8 mouse cellular contexts compared by ENCODE assay signal in genomic region chr10:81342686-81343505, GRCm38 (mm10). TPM values are rescaled to one million over a fixed set of nuclear protein-coding genes. Genes with fewer than 3 reads are reported as not detected.
DNase-seq lines count a peak whose midpoint lies in the region; ATAC-seq and TF ChIP-seq lines count a peak whose summit lies in the region.

Gene Gipc3 (minus strand): TSS chr10:81343266.

- H3K4me2 ChIP-seq in lung, embryonic 15.5 days, result peak within 1 kb of the TSS; percentile 82
- peak within 1 kb of the TSS; percentile 75 for H3K4me2 ChIP-seq in embryonic facial prominence, embryonic 14.5 days (ENCODE audit: low read depth, low read length)
- H3K4me2 ChIP-seq in hindbrain, postnatal 0 days (ENCODE audit: low read depth, low read length), result peak within 1 kb of the TSS; percentile 60
- H3K4me2 ChIP-seq in midbrain, embryonic 15.5 days, result peak within 1 kb of the TSS; percentile 61

- WGBS in lung, embryonic 15.5 days, result 3% methylated on average over 67 of the region's 67 CpGs
- WGBS in embryonic facial prominence, embryonic 14.5 days, result 10% methylated on average over 20 of the region's 67 CpGs
- 7% methylated on average over 49 of the region's 67 CpGs for WGBS in hindbrain, postnatal 0 days
- 8% methylated on average over 50 of the region's 67 CpGs for WGBS in midbrain, embryonic 15.5 days

- H3K9me3 ChIP-seq in lung, embryonic 15.5 days, result no peaks in the 10 kb centered on the region
- H3K9me3 ChIP-seq in embryonic facial prominence, embryonic 14.5 days (ENCODE audit: control insufficient read depth, low read length), result no peaks in the 10 kb centered on the region
- H3K9me3 ChIP-seq in hindbrain, postnatal 0 days (ENCODE audit: low read length), result no peaks in the 10 kb centered on the region
- no peaks in the 10 kb centered on the region for H3K9me3 ChIP-seq in midbrain, embryonic 15.5 days

- no peak for ATAC-seq in lung, embryonic 15.5 days (ENCODE audit: borderline replicate concordance, extremely low read depth, low FRiP score, low TSS enrichment)
- ATAC-seq in embryonic facial prominence, embryonic 14.5 days (ENCODE audit: low read depth), result no peak
- no peak for ATAC-seq in hindbrain, postnatal 0 days
- no peak for ATAC-seq in midbrain, embryonic 15.5 days (replicated peaks)
- no peak for ATAC-seq in monocyte, adult 5-6 weeks (replicated peaks; ENCODE audit: insufficient number of reproducible peaks, low FRiP score, low TSS enrichment, poor library complexity, severe bottlenecking)

- peak within 1 kb of the TSS; percentile 40 for H3K9ac ChIP-seq in lung, embryonic 15.5 days
- H3K9ac ChIP-seq in embryonic facial prominence, embryonic 14.5 days (ENCODE audit: low read depth, low read length), result peak within 1 kb of the TSS; percentile 57
- H3K9ac ChIP-seq in hindbrain, postnatal 0 days (replicated peaks; ENCODE audit: low read length), result peak within 1 kb of the TSS; percentile 47; the same call in 1 of the 2 replicates
- peak within 1 kb of the TSS; percentile 41 for H3K9ac ChIP-seq in midbrain, embryonic 15.5 days

- peaks cover 42% of the 10 kb centered on the region for H3K27me3 ChIP-seq in lung, embryonic 15.5 days
- peaks cover 41% of the 10 kb centered on the region for H3K27me3 ChIP-seq in embryonic facial prominence, embryonic 14.5 days (replicated peaks; ENCODE audit: control insufficient read depth, insufficient read depth, low read length)
- peaks cover 28% of the 10 kb centered on the region; the same call in 1 of the 2 replicates for H3K27me3 ChIP-seq in hindbrain, postnatal 0 days (ENCODE audit: insufficient read depth, low read length)
- peaks cover 57% of the 10 kb centered on the region for H3K27me3 ChIP-seq in midbrain, embryonic 15.5 days (replicated peaks)

- H3K36me3 ChIP-seq in lung, embryonic 15.5 days, result 0 out of 2 replicates have a peak, but pooled peaks cover 4% of the 10 kb centered on the region
- H3K36me3 ChIP-seq in embryonic facial prominence, embryonic 14.5 days (ENCODE audit: control insufficient read depth, insufficient read depth, low read length), result peaks cover 12% of the 10 kb centered on the region
- no peaks in the 10 kb centered on the region for H3K36me3 ChIP-seq in hindbrain, postnatal 0 days (ENCODE audit: insufficient read depth, low read length)
- H3K36me3 ChIP-seq in midbrain, embryonic 15.5 days (replicated peaks), result no peaks in the 10 kb centered on the region

- peak within 1 kb of the TSS; percentile 41 for H3K4me3 ChIP-seq in lung, embryonic 15.5 days
- H3K4me3 ChIP-seq in embryonic facial prominence, embryonic 14.5 days (ENCODE audit: low read depth, low read length), result peak within 1 kb of the TSS; percentile 42
- peak within 1 kb of the TSS; percentile 35 for H3K4me3 ChIP-seq in hindbrain, postnatal 0 days (ENCODE audit: low read length)
- peak within 1 kb of the TSS; percentile 35 for H3K4me3 ChIP-seq in midbrain, embryonic 15.5 days

- no peak within 1 kb of the TSS for H3K27ac ChIP-seq in lung, embryonic 15.5 days
- H3K27ac ChIP-seq in embryonic facial prominence, embryonic 14.5 days (replicated peaks; ENCODE audit: low read depth, low read length), result no peak within 1 kb of the TSS
- H3K27ac ChIP-seq in hindbrain, postnatal 0 days, result no peak within 1 kb of the TSS
- no peak within 1 kb of the TSS for H3K27ac ChIP-seq in midbrain, embryonic 15.5 days

- peaks cover 17% of the 10 kb centered on the region for H3K4me1 ChIP-seq in lung, embryonic 15.5 days
- peaks cover 8% of the 10 kb centered on the region; the same call in 1 of the 2 replicates for H3K4me1 ChIP-seq in embryonic facial prominence, embryonic 14.5 days (ENCODE audit: control insufficient read depth, insufficient read depth, low read length)
- no peaks in the 10 kb centered on the region for H3K4me1 ChIP-seq in hindbrain, postnatal 0 days (ENCODE audit: insufficient read depth, low read length)
- H3K4me1 ChIP-seq in midbrain, embryonic 15.5 days, result peaks cover 18% of the 10 kb centered on the region

- DNase-seq in lung, postnatal 36 days, result no peak
- no peak for DNase-seq in embryonic facial prominence, embryonic 14.5 days (ENCODE audit: low spot score)
- no peak for DNase-seq in hindbrain, postnatal 0 days (ENCODE audit: low spot score)
- no peak for DNase-seq in layer of hippocampus, adult 11-12 months (ENCODE audit: low spot score)
- DNase-seq in left cerebral cortex, adult 18-20 months (ENCODE audit: low spot score in 2 of 2), result no peak

- no peak for TF ChIP-seq CTCF in hindbrain, postnatal 0 days (IDR thresholded peaks at IDR 0.05; ENCODE audit: low read depth)

RNA-seq across cellular contexts. Expression of gene Gipc3, which starts in this region (rescaled TPM):
- polyA plus RNA-seq in lung, embryonic 15.5 days (2015; fragmentation: Nextera tagmentation; extraction: Ambion mirVana), result 0.07 and 0.10 TPM in 2 replicates
- polyA plus RNA-seq in embryonic facial prominence, embryonic 14.5 days (2014; fragmentation: Nextera tagmentation; extraction: Ambion mirVana), result 0.04 and 0.14 TPM in 2 replicates
- 0.16 TPM in 1 of 2 replicates, not detected in the other for total RNA-seq in hindbrain, postnatal 0 days (2014; rRNA removed)
- not detected in 2 replicates for polyA plus RNA-seq in hindbrain, postnatal 0 days (2015; fragmentation: Nextera tagmentation; extraction: Ambion mirVana)
- polyA plus RNA-seq in midbrain, embryonic 15.5 days (2015; fragmentation: Nextera tagmentation; extraction: Ambion mirVana), result not detected in 2 replicates
- not detected in 3 replicates for total RNA-seq in monocyte, adult 5-6 weeks (2017)
- 1 to 10 TPM; 2.5 to 3.6 TPM for total RNA-seq in left cerebral cortex, adult 18-20 months (2021)
